Mouse (Mus musculus) regulatory T cell (primary cell): ENCODE measurements around the gene Cfl1.
"Not testable (repeated sequence)": the region's sequence is repeated elsewhere in the genome, so short reads cannot be mapped to it uniquely, and the experiment has no call there.

Experiments
- in situ Hi-C: fragments of 300-600 bp; cut with MboI, MseI; formaldehyde crosslinking; loops from one replicate; pipeline ENCODE4 v1.15.1; 2025; ENCODE audit warnings: high pct_unique_total_duplicates

Cfl1 gene

GRCm38 (mm10) chr19:5488878-5489571, 1.2 kb upstream of the Cfl1 start:
- in situ Hi-C loops: no loop called here

- in situ Hi-C loops: not testable (repeated sequence)
These were observed 534 bp upstream of the Cfl1 start for GRCm38 (mm10) chr19:5489721-5490120.

- in situ Hi-C loops: no loop called here
These were observed 848 bp downstream of the Cfl1 start for GRCm38 (mm10) chr19:5490898-5491708.

GRCm38 (mm10) chr19:5492641-5493040, 2.4 kb downstream of the Cfl1 start:
- in situ Hi-C loops: no loop called here

GRCm38 (mm10) chr19:5493301-5493721, 3.1 kb downstream of the Cfl1 start:
- in situ Hi-C loops: not testable (repeated sequence)

GRCm38 (mm10) chr19:5494314-5494713, 4.1 kb downstream of the Cfl1 start:
- in situ Hi-C loops: no loop called here

GRCm38 (mm10) chr19:5495353-5496051, 5.2 kb downstream of the Cfl1 start:
- in situ Hi-C loops: no loop called here

- in situ Hi-C loops: no loop called here
These were observed 5.8 kb downstream of the Cfl1 start for GRCm38 (mm10) chr19:5496052-5496370.

GRCm38 (mm10) chr19:5500330-5500875, 10.1 kb downstream of the Cfl1 start:
- in situ Hi-C loops: no loop called here

- in situ Hi-C loops: no loop called here
These were observed 13.4 kb downstream of the Cfl1 start, which contains the start of gene 1700020D05Rik for GRCm38 (mm10) chr19:5503687-5504086. Gene 1700020D05Rik, minus strand, starts transcription at chr19:5503787.

GRCm38 (mm10) chr19:5510031-5511026, 20.1 kb downstream of the Cfl1 start, which contains the start of gene Snx32:
Gene Snx32, minus strand, starts transcription at chr19:5510538.
- in situ Hi-C loops: no loop called here

GRCm38 (mm10) chr19:5511074-5511632, 20.9 kb downstream of the Cfl1 start:
- in situ Hi-C loops: no loop called here

- in situ Hi-C loops: no loop called here
These were observed 22.1 kb downstream of the Cfl1 start for GRCm38 (mm10) chr19:5512091-5513004.

- in situ Hi-C loops: no loop called here
These were observed 22.7 kb downstream of the Cfl1 start for GRCm38 (mm10) chr19:5513005-5513349.

GRCm38 (mm10) chr19:5515840-5516777, 25.9 kb downstream of the Cfl1 start:
- in situ Hi-C loops: no loop called here

GRCm38 (mm10) chr19:5516906-5517505, 26.8 kb downstream of the Cfl1 start:
- in situ Hi-C loops: no loop called here

- in situ Hi-C loops: no loop called here
These were observed 28.5 kb downstream of the Cfl1 start for GRCm38 (mm10) chr19:5518721-5519120.

- in situ Hi-C loops: loop anchor here (5.0 kb wide), 1 partner anchor 37 kb away; the partner anchor contains the start of gene Ovol1
These were observed 34.9 kb downstream of the Cfl1 start for GRCm38 (mm10) chr19:5525204-5525603.
